Comparison of ENCODE assay signal across 8 mouse cellular contexts in genomic region chr9:66919382-66919971, GRCm38 (mm10). TPM values are rescaled to one million over a fixed set of nuclear protein-coding genes. Genes with fewer than 3 reads are reported as not detected.
DNase-seq lines count a peak whose midpoint lies in the region; ATAC-seq lines count a peak whose summit lies in the region.

Rab8b (minus strand) TSS chr9:66919687.

- H3K4me3 ChIP-seq in hindbrain, embryonic 12.5 days = peak within 1 kb of the TSS; percentile 91

- DNase-seq in NIH3T3 (ENCODE audit: low read depth) = peak; percentile 97
- DNase-seq in cerebellum, postnatal 10 days = peak; percentile 100
- peak; percentile 92 to 95 for DNase-seq in frontal cortex, postnatal 10 days (ENCODE audit: low spot score in 2 of 2)
- DNase-seq in layer of hippocampus, postnatal 14 days (ENCODE audit: low spot score in 2 of 2) = peak; percentile 89 to 96
- DNase-seq in lung, postnatal 14 days = peak; percentile 98
- DNase-seq in retina, adult 2 months (ENCODE audit: low read depth, low spot score) = peak; percentile 90
- peak; percentile 97 for DNase-seq in thymus, postnatal 36 days

- H3K4me1 ChIP-seq in hindbrain, embryonic 12.5 days = peaks cover 12% of the 10 kb centered on the region

- peak within 1 kb of the TSS; percentile 92 for H3K27ac ChIP-seq in hindbrain, embryonic 12.5 days

- H3K4me2 ChIP-seq in hindbrain, embryonic 12.5 days (replicated peaks) = peak within 1 kb of the TSS; percentile 82

- peaks cover 3% of the 10 kb centered on the region; the same call in 1 of the 2 replicates for H3K36me3 ChIP-seq in hindbrain, embryonic 12.5 days

- H3K27me3 ChIP-seq in hindbrain, embryonic 12.5 days = no peaks in the 10 kb centered on the region

- peak; percentile 98 for ATAC-seq in hindbrain, embryonic 12.5 days (ENCODE audit: low FRiP score)

- under 1% methylated on average over 40 of the region's 49 CpGs for WGBS in hindbrain, embryonic 12.5 days

- H3K9me3 ChIP-seq in hindbrain, embryonic 12.5 days (replicated peaks) = no peaks in the 10 kb centered on the region

- H3K9ac ChIP-seq in hindbrain, embryonic 12.5 days = peak within 1 kb of the TSS; percentile 95

RNA-seq across cellular contexts. Expression of gene Rab8b, which starts in this region (rescaled TPM):
- polyA plus RNA-seq in hindbrain, embryonic 12.5 days (2016; fragmentation: Nextera tagmentation; extraction: Ambion mirVana) = 33.9 and 39.6 TPM in 2 replicates
- 10 to 100 TPM; 31.6 to 33.7 TPM for total RNA-seq in layer of hippocampus, postnatal 14 days (2021)

Comparison
In these comparisons a context has a peak if more than half of its experiments do, and no peak if none do; other contexts are left out.
1. Peak in every context shown above with its lines: DNase-seq, ATAC-seq, H3K4me3 ChIP-seq and H3K27ac ChIP-seq.